ENCODE assay signal across 30 mouse cellular contexts in the genomic region with DNA sequence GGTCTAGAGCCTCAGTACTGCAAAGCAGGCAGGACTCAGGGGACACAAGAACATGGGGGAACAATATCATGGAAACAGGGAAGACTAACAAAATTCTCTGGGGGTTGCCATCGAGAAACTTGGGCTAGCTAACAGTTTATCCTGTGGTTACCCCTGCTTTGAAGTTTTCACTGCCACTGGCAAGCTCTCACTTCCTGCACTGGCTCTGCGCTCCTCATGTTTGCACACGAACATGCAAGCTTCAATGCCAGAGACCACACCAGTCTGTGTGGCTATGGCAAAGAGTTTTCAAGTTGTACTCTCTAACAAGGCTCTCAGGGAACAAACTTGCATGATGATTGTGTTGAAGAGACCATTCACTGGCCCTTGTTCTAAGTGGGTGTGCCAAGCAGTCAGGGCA.
DNase-seq lines count a peak whose midpoint lies in the region; ATAC-seq lines count a peak whose summit lies in the region.
"Had no signal": no experiment of that assay in that cellular context is flagged by ENCODE, and none has a peak within 500 bp of the region (broad histone marks: within the 10 kb centered on the region; RNA-seq: fewer than 3 reads in every experiment).

No protein-coding gene starts in this region.

- 76% methylated on average over 3 of the region's 3 CpGs for WGBS in kidney, embryonic 16.5 days

- no peak overlapping the region for H3K4me3 ChIP-seq in kidney, embryonic 16.5 days (ENCODE audit: low read length)
- H3K4me3 ChIP-seq: forebrain, embryonic 10.5 days; hindbrain, embryonic 10.5 days; limb, embryonic 13.5 days; liver, embryonic 13.5 days; lung, embryonic 15.5 days had no signal

- H3K36me3 ChIP-seq in kidney, embryonic 16.5 days (ENCODE audit: insufficient read depth, low read length), result no peaks in the 10 kb centered on the region
- H3K36me3 ChIP-seq: forebrain, embryonic 10.5 days; G1E; limb, embryonic 13.5 days; liver, embryonic 13.5 days; lung, embryonic 15.5 days had no signal

- no peak overlapping the region for H3K27ac ChIP-seq in kidney, embryonic 16.5 days (ENCODE audit: low read length)
- H3K27ac ChIP-seq: forebrain, embryonic 10.5 days; hindbrain, embryonic 10.5 days; limb, embryonic 13.5 days; liver, embryonic 13.5 days; lung, embryonic 15.5 days had no signal

- DNase-seq in CD4-positive helper T cell, adult 2 months (ENCODE audit: low read depth, low spot score), result peak; percentile 52
- DNase-seq in thymus, postnatal 36 days, result peak; percentile 20 to 33
- no peak for DNase-seq in cerebellum, adult 11 months
- DNase-seq: adrenal gland, adult 8-10 months; cerebellum, adult 18-20 months; cerebellum, postnatal 36 days; gastrocnemius, postnatal 10 days; heart, adult 11 months; kidney, adult 9 months; kidney, postnatal 25 days; layer of hippocampus, adult 9-11 months; liver, embryonic 13.5 days; right cerebral cortex, postnatal 25 days; spleen, adult 18-20 months had no signal

- no peaks in the 10 kb centered on the region for H3K9me3 ChIP-seq in kidney, embryonic 16.5 days (ENCODE audit: low read length)
- H3K9me3 ChIP-seq: forebrain, embryonic 10.5 days; G1E; hindbrain, embryonic 10.5 days; limb, embryonic 13.5 days; liver, embryonic 13.5 days; lung, embryonic 15.5 days had no signal

- H3K4me1 ChIP-seq in kidney, embryonic 16.5 days (ENCODE audit: insufficient read depth, low read length), result no peaks in the 10 kb centered on the region
- H3K4me1 ChIP-seq: forebrain, embryonic 10.5 days; hindbrain, embryonic 10.5 days; liver, embryonic 13.5 days; lung, embryonic 15.5 days had no signal

- peak; percentile 64 for ATAC-seq in CD4-positive, CD25-positive, alpha-beta regulatory T cell, adult 4 months
- ATAC-seq in inflammation-experienced regulatory T-cells, adult 6 months, result peak; percentile 36
- ATAC-seq in kidney, embryonic 16.5 days (ENCODE audit: low FRiP score, low TSS enrichment), result no peak
- ATAC-seq in erythroblast, adult 5-6 weeks (replicated peaks; ENCODE audit: low FRiP score, poor library complexity, severe bottlenecking), result no peak
- ATAC-seq: activated CD4-positive, CD25-positive, alpha-beta regulatory T cell, adult 4 months; forebrain, embryonic 16.5 days; hindbrain, embryonic 16.5 days; intestine, embryonic 16.5 days had no signal

- H3K27me3 ChIP-seq in kidney, embryonic 16.5 days (ENCODE audit: insufficient read depth, low read length), result no peaks in the 10 kb centered on the region
- H3K27me3 ChIP-seq: CH12.LX; limb, embryonic 13.5 days; liver, embryonic 13.5 days; lung, embryonic 15.5 days had no signal

- no peak overlapping the region for H3K9ac ChIP-seq in kidney, embryonic 16.5 days (replicated peaks; ENCODE audit: low read length)
- H3K9ac ChIP-seq: limb, embryonic 13.5 days; liver, embryonic 13.5 days; lung, embryonic 15.5 days had no signal

- no peak overlapping the region for H3K4me2 ChIP-seq in kidney, embryonic 16.5 days (replicated peaks; ENCODE audit: low read depth, low read length)
- H3K4me2 ChIP-seq: heart, embryonic 11.5 days; limb, embryonic 13.5 days; liver, embryonic 13.5 days; lung, embryonic 15.5 days; midbrain, embryonic 11.5 days had no signal

Comparison
In these comparisons a context has a peak if more than half of its experiments do, and no peak if none do; other contexts are left out.
1. ATAC-seq: peak in CD4-positive, CD25-positive, alpha-beta regulatory T cell, adult 4 months (single experiment) and inflammation-experienced regulatory T-cells, adult 6 months (single experiment); none in kidney, embryonic 16.5 days (single experiment) and erythroblast, adult 5-6 weeks (single experiment).